Mouse (Mus musculus) kidney, postnatal 10 days (tissue): ENCODE measurements around the gene Abcc4.
"Not testable (repeated sequence)": the region's sequence is repeated elsewhere in the genome, so short reads cannot be mapped to it uniquely, and the experiment has no call there.

Source experiments
- DNase-seq: peaks from one replicate; pipeline ENCODE4 v3.0.0; 2021; ENCODE audit warnings: mixed read lengths

Gene Abcc4

DNA sequence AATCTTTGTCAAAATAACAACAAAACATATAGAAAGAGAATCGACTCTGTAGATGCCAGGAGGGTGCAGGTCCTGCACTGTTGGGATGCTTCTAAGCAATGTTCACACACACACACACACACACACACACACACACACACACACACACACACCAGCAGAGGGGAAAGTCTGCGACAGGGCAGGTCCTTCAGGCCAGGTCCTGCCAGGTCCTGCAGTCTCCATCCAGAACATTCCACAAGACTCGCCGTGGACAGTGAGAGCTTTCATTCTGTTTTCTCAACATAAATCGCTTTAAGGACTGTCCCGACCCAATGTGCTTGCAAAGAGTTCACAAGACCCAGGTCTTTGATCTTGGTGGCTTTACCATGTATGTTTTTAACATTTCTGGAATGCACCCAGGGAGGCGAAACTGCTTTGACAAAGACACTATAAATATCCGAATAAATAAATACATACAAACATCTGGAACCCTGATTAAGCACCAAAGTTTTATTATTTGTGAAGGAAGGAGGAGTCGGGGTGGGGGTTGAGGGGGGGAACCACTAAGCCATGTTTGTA is 133.3 kb downstream of the Abcc4 start:
- no peak for DNase-seq

DNA sequence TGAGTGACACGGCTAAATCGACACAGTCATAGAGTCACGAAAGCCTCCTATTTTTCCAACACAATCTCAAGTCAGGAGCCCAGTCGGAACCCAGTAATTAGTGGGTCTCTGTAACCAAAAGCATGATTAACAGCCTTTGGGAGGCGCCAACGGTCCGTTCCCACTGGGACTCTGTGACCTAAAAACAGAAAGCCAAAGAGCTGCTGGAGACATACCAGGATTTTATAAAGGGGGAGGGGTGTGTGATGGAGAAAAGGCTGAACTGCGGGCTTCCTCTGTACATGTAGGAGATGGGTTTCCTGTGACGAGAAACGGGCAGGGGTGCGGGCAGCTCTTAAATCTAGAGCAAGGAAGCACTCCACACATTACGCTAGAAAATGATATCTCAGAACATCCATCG is 136.4 kb downstream of the Abcc4 start:
- no peak for DNase-seq

DNA sequence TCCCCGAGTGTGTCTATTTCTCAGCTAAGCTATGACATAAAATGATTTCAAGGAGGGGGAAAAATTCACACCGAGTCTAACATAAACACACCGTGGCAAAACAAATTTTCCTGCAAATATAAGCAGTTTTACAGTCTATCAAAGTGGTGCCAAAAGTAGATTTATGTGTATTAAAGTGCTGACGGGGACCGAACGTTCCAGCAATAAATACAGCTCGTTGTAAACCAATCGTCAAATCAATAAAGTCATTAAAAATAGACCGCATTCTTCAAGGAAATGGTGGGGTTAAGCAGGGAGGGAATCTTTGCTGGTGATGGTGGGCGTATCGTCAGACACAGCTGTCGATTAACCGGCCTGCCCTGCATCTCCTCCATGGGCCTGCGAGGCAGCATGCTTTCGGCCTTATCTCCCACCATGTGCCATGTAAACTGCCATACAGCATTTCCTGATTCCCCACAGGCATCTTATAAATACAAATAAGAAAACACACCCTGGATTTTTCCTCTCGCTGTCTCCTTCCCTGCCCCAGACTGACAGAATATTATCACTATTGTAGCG is 137.8 kb downstream of the Abcc4 start:
- no peak for DNase-seq

DNA sequence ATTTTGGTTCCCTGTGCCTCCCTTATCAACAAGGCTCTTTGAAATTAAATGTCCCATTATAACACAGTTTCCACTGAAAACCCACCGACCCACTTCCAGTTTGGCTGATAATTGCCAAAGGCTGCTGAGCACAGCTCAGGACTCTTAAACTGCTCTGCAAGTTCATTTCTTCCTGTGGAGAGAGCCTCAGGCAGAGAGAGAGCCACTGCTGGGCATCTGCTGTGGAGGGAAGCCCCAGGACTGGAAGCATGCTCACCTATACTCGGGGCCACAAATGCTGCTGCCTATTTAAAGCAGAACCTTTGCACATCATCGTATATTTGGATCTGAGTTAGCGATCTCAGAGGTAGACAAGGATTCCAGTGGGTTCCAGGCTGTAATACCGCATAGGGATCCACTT is 139.2 kb downstream of the Abcc4 start:
- DNase-seq: no peak

DNA sequence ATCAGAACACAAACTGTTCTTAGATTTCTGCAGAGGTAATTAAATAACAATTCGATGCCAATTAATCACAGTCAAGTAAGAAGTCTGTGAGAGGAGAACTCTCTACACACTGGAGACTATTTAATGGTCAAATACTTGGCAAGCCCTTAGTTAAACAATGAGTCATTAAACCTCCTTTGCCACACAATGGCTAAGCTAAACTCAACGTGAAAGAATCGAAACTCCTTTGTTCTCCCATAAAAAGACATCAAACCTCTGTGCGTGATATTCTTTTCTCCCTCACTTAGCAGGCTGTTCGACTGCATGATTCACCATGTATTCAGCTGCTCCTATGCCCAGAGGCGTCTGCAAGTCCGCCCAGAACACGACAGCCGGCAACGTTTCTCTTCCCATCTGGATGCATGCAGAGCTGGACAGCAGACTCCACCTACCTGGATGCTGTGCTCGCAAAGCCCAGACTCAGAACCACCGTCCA is 139.8 kb downstream of the Abcc4 start:
- no peak for DNase-seq

DNA sequence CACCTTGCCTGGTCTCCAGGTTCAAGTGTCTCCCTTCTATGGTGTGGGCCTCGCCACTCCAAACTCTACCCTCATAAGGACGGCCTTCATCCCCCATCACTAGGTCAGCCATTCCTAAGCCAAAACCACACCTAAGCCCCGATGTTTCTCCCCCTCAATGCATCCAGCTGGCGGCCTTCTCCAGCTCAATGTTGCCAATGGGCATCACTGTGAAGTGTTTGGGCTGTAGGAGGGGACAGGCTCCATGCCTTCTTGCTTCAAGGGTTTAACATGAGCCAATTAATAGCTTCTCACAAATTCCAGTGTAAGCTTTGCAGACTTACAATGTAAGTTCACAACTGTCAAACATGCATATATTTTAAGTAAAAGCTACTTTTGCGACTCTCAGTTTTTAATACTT is 140.3 kb downstream of the Abcc4 start:
- no peak for DNase-seq

DNA sequence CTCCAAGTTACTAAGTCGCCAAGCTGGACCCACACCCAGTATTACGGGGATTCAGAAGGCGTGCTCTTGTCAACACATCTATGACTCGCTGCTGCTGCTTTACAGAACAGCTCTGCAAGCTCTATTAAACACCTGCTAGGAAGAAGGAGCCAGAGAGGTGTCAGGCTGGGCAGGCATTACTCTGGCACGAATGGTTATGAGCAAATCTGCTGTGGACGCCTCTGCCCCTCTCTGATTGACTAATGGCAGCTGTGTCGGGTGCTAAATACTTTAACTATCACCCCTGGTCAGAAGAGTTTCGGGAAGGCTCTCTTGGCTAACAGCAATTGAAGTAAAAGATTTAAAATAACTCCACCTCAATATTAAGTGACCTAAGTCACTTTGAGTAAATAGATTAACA is 142.4 kb downstream of the Abcc4 start:
- no peak for DNase-seq

DNA sequence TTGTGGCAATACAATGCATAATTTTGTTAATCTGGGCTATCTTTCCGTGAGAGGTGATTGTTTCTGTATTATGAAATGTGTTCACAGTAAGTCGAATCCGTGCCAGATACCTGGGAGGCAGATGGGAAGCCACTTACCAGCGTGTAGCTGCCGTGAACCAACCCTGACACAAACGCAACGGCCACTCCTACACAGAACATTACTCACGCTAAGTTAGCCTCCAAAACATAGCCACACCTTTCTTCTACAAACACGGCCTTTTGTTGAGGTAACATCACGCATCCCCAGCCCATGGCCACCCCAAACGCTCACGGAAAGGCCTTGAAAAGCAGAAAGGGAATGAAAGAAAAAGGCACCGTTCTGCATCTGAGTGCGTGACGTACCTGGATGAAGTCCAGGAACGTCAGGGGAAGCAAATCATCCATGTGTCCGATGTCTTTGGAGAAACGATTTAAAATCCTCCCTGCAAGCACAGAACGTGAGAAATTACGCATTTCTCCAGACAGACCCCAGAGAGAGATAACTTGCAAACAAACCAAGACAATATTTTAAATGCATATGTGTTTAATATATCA is 153.0 kb downstream of the Abcc4 start:
- DNase-seq: no peak

DNA sequence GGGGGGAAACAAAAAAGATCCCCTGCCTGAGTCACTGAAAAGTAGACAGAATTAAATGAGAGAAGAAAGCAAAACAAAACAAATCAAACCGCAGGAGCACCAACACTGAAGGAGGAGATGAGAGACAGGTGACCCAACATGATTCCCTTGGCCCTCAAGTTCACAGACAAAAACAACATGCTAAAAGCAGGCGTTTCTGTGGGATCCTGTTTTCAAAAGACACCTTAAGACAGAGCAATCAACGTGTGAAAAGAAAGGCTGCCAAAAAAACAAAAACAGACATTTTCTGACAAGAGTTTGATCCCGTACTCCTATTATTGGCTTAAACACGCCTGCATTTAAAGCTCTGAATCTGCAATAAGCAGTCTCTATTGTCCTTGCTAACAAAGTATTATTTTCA is 153.6 kb downstream of the Abcc4 start:
- no peak for DNase-seq

DNA sequence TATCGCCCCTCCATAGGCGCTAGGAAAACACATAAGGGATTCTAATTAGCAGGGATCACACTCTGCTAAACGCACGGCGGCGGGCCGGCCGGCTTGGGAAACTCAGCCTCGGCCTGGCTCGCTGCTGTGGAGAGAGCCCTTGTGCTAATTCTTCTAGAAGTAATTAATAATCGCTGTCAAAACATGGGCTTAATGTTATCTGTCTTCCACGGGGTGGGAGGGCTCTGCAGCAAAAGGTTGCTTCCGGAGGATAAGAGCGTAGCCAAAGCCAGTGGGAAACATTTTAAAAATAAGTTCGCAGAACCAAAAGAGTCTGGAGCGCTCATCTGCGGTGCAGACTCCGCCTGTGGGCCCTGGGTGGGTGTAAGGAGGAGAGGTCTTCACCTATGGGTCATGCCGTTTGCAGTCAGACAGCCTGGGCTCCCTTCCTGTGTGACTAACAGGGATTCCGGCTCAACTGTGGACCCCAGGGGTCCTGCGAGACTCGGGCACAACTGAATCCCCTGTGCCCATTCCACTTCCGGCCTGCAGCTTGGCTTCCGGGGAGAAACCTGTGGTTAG is 154.2 kb downstream of the Abcc4 start:
- peak; percentile 48 for DNase-seq

DNA sequence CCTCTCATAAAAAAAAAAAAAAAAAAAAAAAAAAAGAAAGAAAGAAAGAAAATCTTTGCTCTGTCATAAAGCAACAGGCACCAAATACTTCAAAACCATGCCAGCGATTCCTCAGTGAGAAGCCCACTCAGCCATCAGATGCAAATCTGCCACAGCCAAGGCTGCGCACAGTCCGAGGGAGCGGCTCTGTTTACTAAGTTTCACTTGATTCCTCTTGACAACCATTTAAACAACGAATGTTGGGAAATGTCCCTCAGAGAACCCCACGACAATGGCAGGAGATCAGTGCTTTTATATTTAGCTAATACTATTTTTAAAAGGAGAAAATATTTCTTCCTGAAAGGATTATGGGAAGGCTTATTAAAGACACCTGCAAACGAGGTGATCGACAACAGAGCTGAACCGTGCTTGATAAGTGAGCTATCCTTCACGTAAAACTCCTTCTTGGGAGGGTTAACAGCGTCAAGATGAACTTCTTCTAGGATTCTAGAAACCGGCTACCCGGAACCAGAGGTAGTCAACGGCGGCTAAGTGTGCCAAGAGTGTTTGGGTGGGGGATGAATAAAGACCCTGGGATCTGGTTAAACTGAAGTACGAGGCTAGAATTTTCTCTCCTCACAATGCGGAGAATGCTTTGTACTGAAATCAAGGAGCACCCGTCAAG is 154.8 kb downstream of the Abcc4 start:
- no peak for DNase-seq

DNA sequence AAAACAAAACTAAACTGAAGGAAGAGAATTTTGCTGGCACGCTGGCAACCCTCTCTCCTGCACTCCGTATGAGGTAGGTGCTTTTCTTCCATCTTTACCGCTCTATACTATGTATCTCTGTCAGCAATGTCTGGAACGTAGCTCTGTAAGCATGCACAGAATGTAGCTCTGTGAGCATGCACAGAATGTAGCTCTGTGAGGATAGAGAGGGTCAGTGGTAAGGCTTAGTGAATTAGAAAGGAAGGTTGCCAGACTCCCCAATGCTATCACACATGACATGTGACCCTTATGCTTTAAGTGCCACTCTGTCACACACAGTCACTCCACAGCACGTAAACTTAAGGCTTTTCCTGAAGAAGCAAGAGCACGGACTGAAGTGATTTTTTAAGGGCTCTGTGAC is 161.5 kb downstream of the Abcc4 start:
- no peak for DNase-seq

DNA sequence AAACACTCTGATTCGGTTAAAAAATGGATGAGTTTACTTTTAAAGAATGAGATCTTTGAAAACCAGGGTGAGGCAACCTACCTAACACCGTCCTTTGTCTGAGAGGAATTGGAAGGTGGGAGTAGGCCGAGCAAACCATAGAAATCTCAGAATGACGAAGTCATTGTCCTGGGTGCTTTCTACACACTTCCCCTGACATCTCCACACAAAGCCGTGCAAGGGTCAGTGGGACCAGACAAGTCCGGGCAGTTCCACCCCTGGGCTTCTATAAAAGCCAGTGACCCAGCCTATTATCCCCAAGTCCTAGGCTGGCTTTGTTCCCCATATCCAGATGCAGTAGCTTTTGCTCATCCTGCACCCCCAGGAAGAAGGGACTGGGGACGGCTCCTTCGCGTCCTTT is 163.1 kb downstream of the Abcc4 start:
- DNase-seq: no peak

DNA sequence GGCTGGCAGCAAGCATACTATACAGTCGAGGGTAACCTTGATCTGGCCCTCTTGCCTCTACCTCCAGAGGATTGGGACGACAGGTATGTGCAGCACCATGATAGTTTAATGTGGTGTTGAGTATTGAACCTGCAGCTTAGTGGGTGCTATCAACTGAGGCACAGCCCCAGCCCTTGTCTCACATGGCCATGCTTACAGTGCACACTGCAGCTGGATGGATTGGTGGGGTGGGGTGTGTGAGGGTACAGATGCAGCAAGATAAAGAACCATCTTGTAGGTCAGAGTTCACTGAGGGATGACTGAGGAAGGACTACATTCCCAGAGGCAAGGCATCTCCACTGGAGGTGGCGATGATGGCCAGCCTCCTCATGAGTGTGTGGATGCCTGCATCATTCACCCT is 174.5 kb downstream of the Abcc4 start:
- no peak for DNase-seq

DNA sequence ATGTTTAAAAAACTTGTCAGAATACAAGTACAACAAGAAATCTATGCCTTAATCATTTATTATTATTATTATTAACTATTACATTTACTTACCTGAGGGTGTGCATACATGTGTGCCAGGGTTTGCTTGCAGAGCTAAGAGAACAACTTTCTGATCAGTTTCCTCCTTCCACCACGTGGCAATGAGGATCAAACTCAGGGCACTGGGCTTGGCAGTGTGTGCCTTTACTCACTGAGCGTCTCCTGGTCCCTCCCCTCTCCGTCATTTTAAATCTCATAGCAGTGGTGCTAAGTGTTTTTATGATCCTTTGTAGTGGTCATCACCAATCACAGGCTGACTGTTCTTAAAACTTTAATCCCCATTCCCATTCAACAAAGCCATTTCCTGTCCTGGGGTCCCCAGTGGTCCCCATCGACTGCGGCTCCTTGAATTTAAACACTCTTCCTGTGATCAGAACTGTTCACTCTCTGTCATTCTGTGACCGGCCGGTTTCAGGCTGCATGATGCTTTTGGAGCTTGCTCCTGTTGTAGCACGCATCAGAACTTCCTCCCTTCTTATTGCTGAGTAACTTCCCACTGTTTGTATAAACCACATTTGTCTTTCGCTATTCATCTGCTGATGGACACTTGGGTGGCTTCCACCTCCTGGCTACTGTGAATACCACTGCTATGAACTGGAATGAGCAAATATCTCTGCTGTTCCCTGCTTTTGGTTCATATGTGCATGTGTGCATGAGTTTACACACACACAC is 191.6 kb downstream of the Abcc4 start:
- DNase-seq: no peak

DNA sequence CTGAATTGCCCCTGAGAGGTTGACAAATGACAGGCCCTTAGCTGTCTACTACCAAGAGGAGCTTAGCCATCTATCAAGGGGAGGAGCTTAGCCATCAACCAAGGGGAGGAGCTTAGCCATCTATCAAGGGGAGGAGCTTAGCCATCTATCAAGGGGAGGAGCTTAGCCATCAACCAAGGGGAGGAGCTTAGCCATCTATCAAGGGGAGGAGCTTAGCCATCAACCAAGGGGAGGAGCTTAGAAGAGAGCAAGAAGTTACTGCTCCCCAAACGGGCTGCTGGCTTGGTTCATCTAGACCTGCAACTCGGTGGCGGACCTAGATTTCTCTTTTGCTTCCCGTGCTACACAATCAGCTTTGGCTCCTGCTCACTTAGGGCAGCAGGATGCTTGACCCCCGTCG is 194.3 kb downstream of the Abcc4 start:
- DNase-seq: not testable (repeated sequence)

DNA sequence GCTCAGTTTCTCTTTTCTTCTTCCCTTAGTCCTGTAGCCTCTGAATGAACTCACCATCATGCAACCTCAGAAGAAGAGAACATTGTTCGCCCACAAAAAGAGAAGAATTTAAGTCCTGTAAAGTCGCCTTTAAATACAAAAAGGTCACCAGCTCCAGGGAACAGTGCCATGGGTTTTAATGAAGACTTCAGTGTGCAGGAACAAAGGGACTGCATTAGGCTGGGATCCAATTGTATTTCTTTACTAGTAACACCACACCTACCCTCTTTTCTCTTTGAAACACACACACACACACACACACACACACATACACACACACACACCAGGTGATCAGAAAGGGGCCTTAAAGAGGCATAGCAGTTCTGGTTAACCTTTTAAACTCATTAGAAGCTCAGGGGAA is 195.2 kb downstream of the Abcc4 start:
- DNase-seq: no peak

DNA sequence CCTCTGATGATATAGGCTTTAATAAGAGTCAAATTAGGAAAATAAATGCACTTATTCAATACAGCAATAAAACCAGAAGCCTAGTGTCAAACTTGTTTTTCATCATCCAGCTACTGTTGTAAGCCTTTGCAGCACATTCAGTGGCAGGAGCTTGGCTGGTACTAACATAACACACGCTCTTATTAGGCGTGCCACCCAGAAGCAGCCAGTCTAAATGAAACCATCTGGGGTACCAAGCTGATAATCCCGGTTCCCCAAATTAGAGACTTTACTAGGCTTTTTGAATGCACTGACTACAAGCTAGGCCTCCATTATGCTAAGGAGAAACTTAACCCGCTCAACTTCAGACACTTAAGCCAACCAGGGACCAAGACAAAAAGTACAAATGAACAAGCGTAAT is 195.8 kb downstream of the Abcc4 start:
- DNase-seq: no peak

DNA sequence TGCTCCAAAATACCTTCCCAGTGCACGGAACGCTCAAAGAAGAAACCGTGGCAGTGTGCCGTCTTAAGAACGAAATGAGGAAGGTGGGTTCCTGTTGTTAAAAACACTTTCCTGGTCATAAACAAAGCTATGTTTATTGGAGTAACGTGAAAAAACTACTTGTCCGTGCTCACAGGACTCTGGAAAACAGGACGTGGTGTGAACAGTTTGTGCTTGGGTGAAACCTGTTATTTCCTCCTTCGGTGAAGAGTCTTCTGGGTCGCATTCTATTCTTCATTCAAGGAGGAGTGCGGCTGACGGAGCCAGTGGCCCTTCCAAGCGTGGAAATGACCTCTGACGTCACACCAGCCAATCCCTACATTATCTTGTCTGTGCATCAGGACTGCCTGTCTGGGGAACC is 198.2 kb downstream of the Abcc4 start:
- no peak for DNase-seq

DNA sequence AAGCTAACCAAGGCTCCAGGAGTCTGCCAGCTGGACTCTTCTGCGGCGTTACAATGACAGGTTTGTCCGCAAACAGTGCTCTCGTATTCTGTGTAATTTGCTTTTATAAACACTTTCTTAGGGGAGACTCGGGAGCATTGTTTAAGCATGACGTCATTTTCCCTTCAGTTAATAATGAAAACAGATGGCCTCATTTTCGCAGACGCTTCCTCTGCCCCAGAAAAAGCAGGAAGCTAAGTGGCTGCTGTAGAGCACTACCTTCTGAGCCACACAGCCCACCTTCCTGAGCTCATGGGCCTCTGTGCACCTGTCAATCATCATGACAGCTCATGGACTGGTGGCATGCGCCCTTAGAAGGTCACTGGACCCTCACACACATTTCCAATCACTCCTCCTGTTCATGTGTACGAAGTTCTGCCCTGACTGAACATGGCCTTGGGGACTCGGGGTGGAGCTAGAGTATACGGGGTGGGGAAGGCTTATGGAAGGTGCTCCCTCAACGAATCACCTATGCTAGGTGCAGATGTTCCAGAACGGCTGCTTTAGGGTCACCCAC is 199.3 kb downstream of the Abcc4 start:
- peak; percentile 15 for DNase-seq

DNA sequence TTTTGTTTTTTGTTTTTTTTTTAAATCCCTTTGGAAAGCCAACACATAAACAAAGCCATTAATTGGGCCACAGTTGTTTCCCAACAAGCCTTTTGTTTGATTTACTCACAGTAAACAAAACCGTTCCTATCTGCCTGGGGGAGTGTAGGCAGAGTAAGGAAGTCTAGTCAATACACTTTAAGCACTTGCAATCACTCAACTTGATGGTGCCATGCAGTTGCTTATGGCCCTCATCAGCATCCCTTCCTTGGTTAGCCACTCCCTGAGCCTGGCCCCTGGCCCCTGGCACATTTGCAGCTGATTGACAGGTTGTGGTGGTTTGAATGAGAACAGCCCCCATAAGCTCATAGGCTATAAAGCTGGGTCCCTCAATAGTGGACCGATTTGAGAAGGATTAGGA is 209.3 kb downstream of the Abcc4 start:
- DNase-seq: no peak

DNA sequence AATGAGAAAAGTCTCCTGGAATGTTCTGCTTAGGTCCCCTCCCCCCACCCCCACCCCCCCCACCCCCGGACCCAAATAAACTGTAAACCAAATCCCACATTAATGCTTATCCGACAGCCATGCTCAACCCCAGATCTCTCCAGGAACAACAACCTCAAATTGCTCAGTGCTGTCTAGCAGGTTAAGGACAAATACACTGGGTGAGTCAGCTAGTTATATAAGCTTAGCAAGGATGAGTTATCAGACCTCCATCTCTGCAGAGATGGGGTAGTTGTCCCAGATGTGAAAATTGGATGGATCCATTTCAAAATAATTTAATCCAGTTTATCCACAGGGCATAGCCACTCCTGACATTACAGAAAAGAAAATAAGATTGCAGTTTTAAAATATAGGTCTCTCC is 210.6 kb downstream of the Abcc4 start:
- no peak for DNase-seq

DNA sequence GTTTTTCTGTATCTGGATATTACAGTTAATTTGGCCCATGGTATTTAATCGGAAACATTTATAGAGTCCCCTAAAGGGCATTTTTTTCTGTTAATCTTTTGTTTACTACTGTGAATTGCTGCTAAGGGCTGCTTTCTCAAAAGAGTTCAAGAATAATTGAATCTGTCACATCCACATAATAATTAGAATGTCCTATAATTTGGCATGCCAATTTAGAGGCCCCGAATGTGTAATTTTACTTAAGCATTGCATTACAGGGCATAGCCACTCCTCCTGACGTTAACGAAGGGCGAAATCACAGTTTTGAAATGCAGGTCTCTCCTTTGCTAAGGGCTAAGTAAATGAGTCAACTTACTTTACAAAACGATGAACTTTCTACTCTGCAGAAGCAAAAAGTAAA is 214.3 kb downstream of the Abcc4 start:
- DNase-seq: no peak
